ENCODE assay signal across 13 mouse cellular contexts in genomic region chr9:71664855-71665254, GRCm38 (mm10).
"Had no signal": no experiment of that assay in that cellular context is flagged by ENCODE, and none has a peak within 500 bp of the region (broad histone marks: within the 10 kb centered on the region; RNA-seq: fewer than 3 reads in every experiment).

No protein-coding gene starts in this region.

- H3K4me3 ChIP-seq: left cerebral cortex, adult 2 months; limb, embryonic 10.5 days; liver, embryonic 15.5 days; lung, embryonic 15.5 days; myocyte; neural tube, embryonic 15.5 days had no signal

- DNase-seq: midbrain, embryonic 14.5 days; right cerebral cortex, adult 18-20 months; right cerebral cortex, postnatal 25 days; thymus, postnatal 4 days had no signal

- H3K4me2 ChIP-seq: liver, embryonic 11.5 days; liver, embryonic 15.5 days; lung, embryonic 15.5 days; neural tube, embryonic 15.5 days had no signal

- H3K9me3 ChIP-seq: limb, embryonic 10.5 days; liver, embryonic 15.5 days; lung, embryonic 15.5 days; neural tube, embryonic 15.5 days had no signal

- H3K36me3 ChIP-seq: limb, embryonic 10.5 days; liver, embryonic 15.5 days; lung, embryonic 15.5 days; neural tube, embryonic 15.5 days had no signal

- ATAC-seq: inflammation-experienced regulatory T-cells, adult 6 months; intestine, postnatal 0 days had no signal

- H3K9ac ChIP-seq: liver, embryonic 15.5 days; lung, embryonic 15.5 days; neural tube, embryonic 15.5 days had no signal

- H3K27me3 ChIP-seq: liver, embryonic 15.5 days; lung, embryonic 15.5 days; neural tube, embryonic 15.5 days had no signal

- H3K27ac ChIP-seq: left cerebral cortex, adult 2 months; limb, embryonic 10.5 days; liver, embryonic 15.5 days; neural tube, embryonic 15.5 days had no signal
